Mouse (Mus musculus) R1 (cell line): ENCODE results near the gene D630045J12Rik.

Source experiments
- DNase-seq: peaks from one replicate; pipeline ENCODE4 v3.0.0-alpha.2; 2018; ENCODE audit warnings: low read depth, low spot score

Gene D630045J12Rik

GRCm38 (mm10) chr6:38192952-38193351, 60.9 kb downstream of the D630045J12Rik start:
- DNase-seq: no peak

- DNase-seq: no peak
These were observed 67.4 kb downstream of the D630045J12Rik start for GRCm38 (mm10) chr6:38186312-38186950.

- no peak for DNase-seq
These were observed 69.0 kb downstream of the D630045J12Rik start for GRCm38 (mm10) chr6:38184791-38185190.

- DNase-seq: no peak
These were observed 72.0 kb downstream of the D630045J12Rik start for GRCm38 (mm10) chr6:38181756-38182318.

- DNase-seq: peak; percentile 16
These were observed 73.1 kb downstream of the D630045J12Rik start for GRCm38 (mm10) chr6:38180669-38181068.

- DNase-seq: no peak
These were observed 88.4 kb downstream of the D630045J12Rik start for GRCm38 (mm10) chr6:38165385-38165784.

- DNase-seq: no peak
These were observed 89.1 kb downstream of the D630045J12Rik start for GRCm38 (mm10) chr6:38164705-38165104.

GRCm38 (mm10) chr6:38162825-38163504, 90.8 kb downstream of the D630045J12Rik start:
- no peak for DNase-seq

- no peak for DNase-seq
These were observed 93.3 kb downstream of the D630045J12Rik start for GRCm38 (mm10) chr6:38160556-38160955.

GRCm38 (mm10) chr6:38160102-38160501, 93.7 kb downstream of the D630045J12Rik start:
- peak; percentile 85 for DNase-seq

GRCm38 (mm10) chr6:38159576-38159975, 94.2 kb downstream of the D630045J12Rik start:
- no peak for DNase-seq

- peak; percentile 65 for DNase-seq
These were observed 95.9 kb downstream of the D630045J12Rik start for GRCm38 (mm10) chr6:38157925-38158324.

GRCm38 (mm10) chr6:38156204-38156603, 97.6 kb downstream of the D630045J12Rik start:
- DNase-seq: no peak

- DNase-seq: no peak
These were observed 101.5 kb downstream of the D630045J12Rik start for GRCm38 (mm10) chr6:38152305-38152704.

- DNase-seq: no peak
These were observed 104.3 kb downstream of the D630045J12Rik start for GRCm38 (mm10) chr6:38149483-38149882.

GRCm38 (mm10) chr6:38148626-38149025, 105.2 kb downstream of the D630045J12Rik start:
- no peak for DNase-seq

GRCm38 (mm10) chr6:38147301-38147700, 106.5 kb downstream of the D630045J12Rik start:
- DNase-seq: no peak

- no peak for DNase-seq
These were observed 108.2 kb downstream of the D630045J12Rik start for GRCm38 (mm10) chr6:38145463-38146065.

GRCm38 (mm10) chr6:38144161-38144998, 109.4 kb downstream of the D630045J12Rik start:
- DNase-seq: peak; percentile 23

- no peak for DNase-seq
These were observed 113.4 kb downstream of the D630045J12Rik start for GRCm38 (mm10) chr6:38140402-38140801.

- no peak for DNase-seq
These were observed 114.7 kb downstream of the D630045J12Rik start for GRCm38 (mm10) chr6:38139086-38139485.
